Mouse (Mus musculus): ENCODE data around the gene Cdk14. TPM values are rescaled to one million over a fixed set of nuclear protein-coding genes. Genes with fewer than 3 reads are reported as not detected.

Gene Cdk14
- polyA plus RNA-seq, 1 experiment = 2.9 TPM

- Histone ChIP-seq H3K4me3 (ENCODE audit: extremely low read depth, insufficient read depth, insufficient read length) (no peak overlapping the region), H3K4me1 (ENCODE audit: control insufficient read depth, insufficient read depth, insufficient read length) (no peaks in the 10 kb centered on the region), H3K36me3 (ENCODE audit: control insufficient read depth, insufficient read depth, low read length) (no peaks in the 10 kb centered on the region), H3K27me3 (ENCODE audit: control insufficient read depth, insufficient read depth, low read length) (no peaks in the 10 kb centered on the region), H3K27ac (ENCODE audit: insufficient read depth, low read length) (no peak overlapping the region)
- no peak for DNase-seq (ENCODE audit: low read depth in 1 of 2, low spot score in 2 of 2)
- TF ChIP-seq POLR2A (IDR thresholded peaks at IDR 0.05; ENCODE audit: low read depth, low read length) (no peak), CTCF (IDR thresholded peaks at IDR 0.05; ENCODE audit: extremely low read depth, insufficient read depth, insufficient read length, insufficient replicate concordance) (no peak)
- 88% methylated on average over 2 of the region's 2 CpGs for WGBS
These were observed 559.0 kb downstream of the Cdk14 start for GRCm38 (mm10) chr5:4861141-4861540.

GRCm38 (mm10) chr5:4858032-4858641 lies 562.0 kb downstream of the Cdk14 start:
- Histone ChIP-seq H3K4me3 (ENCODE audit: extremely low read depth, insufficient read depth, insufficient read length) (no peak overlapping the region), H3K4me1 (ENCODE audit: control insufficient read depth, insufficient read depth, insufficient read length) (no peaks in the 10 kb centered on the region), H3K27ac (ENCODE audit: insufficient read depth, low read length) (no peak overlapping the region), H3K36me3 (ENCODE audit: control insufficient read depth, insufficient read depth, low read length) (no peaks in the 10 kb centered on the region), H3K27me3 (ENCODE audit: control insufficient read depth, insufficient read depth, low read length) (no peaks in the 10 kb centered on the region)
- DNase-seq (ENCODE audit: low read depth in 1 of 2, low spot score in 2 of 2) = no peak
- WGBS = 90% methylated on average over 5 of the region's 5 CpGs
- TF ChIP-seq CTCF (IDR thresholded peaks at IDR 0.05; ENCODE audit: extremely low read depth, insufficient read depth, insufficient read length, insufficient replicate concordance) = no peak
- no peak for TF ChIP-seq POLR2A (IDR thresholded peaks at IDR 0.05; ENCODE audit: low read depth, low read length)

GRCm38 (mm10) chr5:4853503-4853902 lies 566.6 kb downstream of the Cdk14 start:
- no peak for TF ChIP-seq CTCF (IDR thresholded peaks at IDR 0.05; ENCODE audit: extremely low read depth, insufficient read depth, insufficient read length, insufficient replicate concordance)
- TF ChIP-seq POLR2A (IDR thresholded peaks at IDR 0.05; ENCODE audit: low read depth, low read length) = no peak
- no peak for DNase-seq (ENCODE audit: low read depth in 1 of 2, low spot score in 2 of 2)
- Histone ChIP-seq H3K27me3 (ENCODE audit: control insufficient read depth, insufficient read depth, low read length) (no peaks in the 10 kb centered on the region), H3K27ac (ENCODE audit: insufficient read depth, low read length) (no peak overlapping the region), H3K4me1 (ENCODE audit: control insufficient read depth, insufficient read depth, insufficient read length) (no peaks in the 10 kb centered on the region), H3K36me3 (ENCODE audit: control insufficient read depth, insufficient read depth, low read length) (no peaks in the 10 kb centered on the region), H3K4me3 (ENCODE audit: extremely low read depth, insufficient read depth, insufficient read length) (no peak overlapping the region)
- 56% methylated on average over 2 of the region's 2 CpGs for WGBS

- Histone ChIP-seq H3K27me3 (ENCODE audit: control insufficient read depth, insufficient read depth, low read length) (no peaks in the 10 kb centered on the region), H3K4me3 (ENCODE audit: extremely low read depth, insufficient read depth, insufficient read length) (no peak overlapping the region), H3K27ac (ENCODE audit: insufficient read depth, low read length) (no peak overlapping the region), H3K4me1 (ENCODE audit: control insufficient read depth, insufficient read depth, insufficient read length) (no peaks in the 10 kb centered on the region), H3K36me3 (ENCODE audit: control insufficient read depth, insufficient read depth, low read length) (no peaks in the 10 kb centered on the region)
- no peak for DNase-seq (ENCODE audit: low read depth in 1 of 2, low spot score in 2 of 2)
- TF ChIP-seq POLR2A (IDR thresholded peaks at IDR 0.05; ENCODE audit: low read depth, low read length) (no peak), CTCF (IDR thresholded peaks at IDR 0.05; ENCODE audit: extremely low read depth, insufficient read depth, insufficient read length, insufficient replicate concordance) (no peak)
- 83% methylated on average over 6 of the region's 6 CpGs for WGBS
These were observed 567.3 kb downstream of the Cdk14 start for GRCm38 (mm10) chr5:4852711-4853320.

GRCm38 (mm10) chr5:4851934-4852710 lies 568.0 kb downstream of the Cdk14 start:
- DNase-seq (ENCODE audit: low read depth in 1 of 2, low spot score in 2 of 2) = no peak
- TF ChIP-seq CTCF (IDR thresholded peaks at IDR 0.05; ENCODE audit: extremely low read depth, insufficient read depth, insufficient read length, insufficient replicate concordance) (no peak), POLR2A (IDR thresholded peaks at IDR 0.05; ENCODE audit: low read depth, low read length) (no peak)
- H3K4me3 ChIP-seq (ENCODE audit: extremely low read depth, insufficient read depth, insufficient read length) = no peak overlapping the region
- H3K27me3 ChIP-seq (ENCODE audit: control insufficient read depth, insufficient read depth, low read length) = no peaks in the 10 kb centered on the region
- 83% methylated on average over 9 of the region's 9 CpGs for WGBS
- no peaks in the 10 kb centered on the region for H3K4me1 ChIP-seq (ENCODE audit: control insufficient read depth, insufficient read depth, insufficient read length)
- H3K36me3 ChIP-seq (ENCODE audit: control insufficient read depth, insufficient read depth, low read length) = no peaks in the 10 kb centered on the region
- no peak overlapping the region for H3K27ac ChIP-seq (ENCODE audit: insufficient read depth, low read length)

GRCm38 (mm10) chr5:4851245-4851933 lies 568.7 kb downstream of the Cdk14 start:
- H3K36me3 ChIP-seq (ENCODE audit: control insufficient read depth, insufficient read depth, low read length) = no peaks in the 10 kb centered on the region
- TF ChIP-seq POLR2A (IDR thresholded peaks at IDR 0.05; ENCODE audit: low read depth, low read length) (no peak), CTCF (IDR thresholded peaks at IDR 0.05; ENCODE audit: extremely low read depth, insufficient read depth, insufficient read length, insufficient replicate concordance) (no peak)
- no peaks in the 10 kb centered on the region for H3K27me3 ChIP-seq (ENCODE audit: control insufficient read depth, insufficient read depth, low read length)
- WGBS = 95% methylated on average over 4 of the region's 4 CpGs
- H3K4me3 ChIP-seq (ENCODE audit: extremely low read depth, insufficient read depth, insufficient read length) = no peak overlapping the region
- no peaks in the 10 kb centered on the region for H3K4me1 ChIP-seq (ENCODE audit: control insufficient read depth, insufficient read depth, insufficient read length)
- H3K27ac ChIP-seq (ENCODE audit: insufficient read depth, low read length) = no peak overlapping the region
- no peak for DNase-seq (ENCODE audit: low read depth in 1 of 2, low spot score in 2 of 2)

Measured in spleen, adult 2 months (tissue).